Mouse (Mus musculus) heart, embryonic 11.5 days (tissue): ENCODE results near the gene Spc24. TPM values are rescaled to one million over a fixed set of nuclear protein-coding genes. Genes with fewer than 3 reads are reported as not detected.

Experiments used
- ATAC-seq: fragments of 200-750 bp; cut with Nextera tagmentation; replicated peaks from 2 replicates; pipeline ENCODE4 v1.8.0; 2017; ENCODE audit warnings: moderate library complexity; ENCODE audit not compliant: insufficient number of reproducible peaks, low FRiP score, low TSS enrichment
- H3K27ac ChIP-seq: fragments of 300-500 bp; sonication (generic); 2 replicates; pipeline ENCODE4 v1.5.1; 2014; ENCODE audit warnings: mild to moderate bottlenecking, low read depth, low read length
- H3K27me3 ChIP-seq: fragments of 300-500 bp; sonication (generic); 2 replicates; pipeline ENCODE4 v1.6.1; 2014; ENCODE audit warnings: mild to moderate bottlenecking, low read length, mixed read lengths; ENCODE audit not compliant: control insufficient read depth, insufficient read depth
- H3K36me3 ChIP-seq: fragments of 300-500 bp; sonication (generic); 2 replicates; pipeline ENCODE4 v1.6.1; 2014; ENCODE audit warnings: mild to moderate bottlenecking, low read length, moderate library complexity, mixed read lengths; ENCODE audit not compliant: control insufficient read depth, insufficient read depth
- H3K4me1 ChIP-seq: fragments of 300-500 bp; sonication (generic); 2 replicates; pipeline ENCODE4 v1.6.1; 2014; ENCODE audit warnings: low read length; ENCODE audit not compliant: control insufficient read depth, insufficient read depth
- H3K4me2 ChIP-seq: fragments of 300-500 bp; sonication (generic); 2 replicates; pipeline ENCODE4 v1.6.1; 2014; ENCODE audit warnings: mild to moderate bottlenecking, moderate library complexity
- H3K4me3 ChIP-seq: fragments of 300-500 bp; sonication (generic); 2 replicates; pipeline ENCODE4 v1.5.1; 2014; ENCODE audit warnings: low read depth, low read length
- H3K9ac ChIP-seq: fragments of 300-500 bp; sonication (generic); 2 replicates; pipeline ENCODE4 v1.6.1; 2014; ENCODE audit warnings: mild to moderate bottlenecking, low read depth, low read length, moderate library complexity
- H3K9me3 ChIP-seq: fragments of 300-500 bp; sonication (generic); replicated peaks from 2 replicates; pipeline ENCODE4 v1.6.1; 2016; ENCODE audit warnings: low read length; ENCODE audit not compliant: control insufficient read depth
- WGBS: fragments of 180-500 bp; shearing (Covaris S2); extraction: QIAGEN DNeasy Blood & Tissue Kit; methylation state at CpG from one replicate; pipeline ENCODE4 v1.1.7; 2014; ENCODE audit not compliant: insufficient replicate concordance; 5-methylcytosine and 5-hydroxymethylcytosine counted together
- polyA plus RNA-seq: library from polyadenylated mRNA; unstranded; fragments of >200 nt; fragmentation: Nextera tagmentation; extraction: Ambion mirVana; gene quantifications from 2 replicates; pipeline ENCODE4 v1.2.1, GENCODE M21; 2014

Gene Spc24
- polyA plus RNA-seq, 1 experiment from 2014 or later, result 103 TPM

- Histone ChIP-seq H3K4me2 (no peak overlapping the region), H3K27ac (no peak overlapping the region), H3K9me3 (no peaks in the 10 kb centered on the region), H3K9ac (no peak overlapping the region), H3K4me1 (peaks cover 8% of the 10 kb centered on the region), H3K36me3 (peaks cover 65% of the 10 kb centered on the region), H3K27me3 (no peaks in the 10 kb centered on the region), H3K4me3 (no peak overlapping the region)
- WGBS, result 97% methylated on average over 7 of the region's 7 CpGs
- no peak for ATAC-seq
Observed at GRCm38 (mm10) chr9:21733989-21734388, 26.1 kb downstream of the Spc24 start.

- ATAC-seq, result no peak
- H3K36me3 ChIP-seq, result peaks cover 60% of the 10 kb centered on the region
- WGBS, result 90% methylated on average over 17 of the region's 17 CpGs
Observed at GRCm38 (mm10) chr9:21733446-21733845, 26.7 kb downstream of the Spc24 start.

GRCm38 (mm10) chr9:21732288-21732687 is 27.8 kb downstream of the Spc24 start:
- Histone ChIP-seq H3K27ac (no peak overlapping the region), H3K4me1 (peaks cover 16% of the 10 kb centered on the region), H3K4me2 (no peak overlapping the region), H3K27me3 (no peaks in the 10 kb centered on the region), H3K36me3 (peaks cover 55% of the 10 kb centered on the region), H3K9ac (no peak overlapping the region), H3K9me3 (no peaks in the 10 kb centered on the region), H3K4me3 (no peak overlapping the region)
- no peak for ATAC-seq
- WGBS, result 95% methylated on average over 9 of the region's 9 CpGs

More at GRCm38 (mm10) chr9:21733446-21733845, 26.7 kb downstream of the Spc24 start:
- Histone ChIP-seq H3K9ac (no peak overlapping the region), H3K4me2 (no peak overlapping the region), H3K9me3 (no peaks in the 10 kb centered on the region), H3K27ac (no peak overlapping the region), H3K4me1 (peaks cover 12% of the 10 kb centered on the region), H3K27me3 (no peaks in the 10 kb centered on the region), H3K4me3 (no peak overlapping the region)

GRCm38 (mm10) chr9:21729264-21729663 is 30.8 kb downstream of the Spc24 start:
- Histone ChIP-seq H3K36me3 (peaks cover 30% of the 10 kb centered on the region), H3K27me3 (no peaks in the 10 kb centered on the region), H3K27ac (no peak overlapping the region), H3K4me1 (peaks cover 35% of the 10 kb centered on the region), H3K4me2 (no peak overlapping the region), H3K9ac (no peak overlapping the region), H3K9me3 (no peaks in the 10 kb centered on the region), H3K4me3 (no peak overlapping the region)
- ATAC-seq, result no peak
- 69% methylated on average over 7 of the region's 7 CpGs for WGBS

- H3K9ac ChIP-seq, result no peak overlapping the region
- 78% methylated on average over 10 of the region's 10 CpGs for WGBS
- peaks cover 35% of the 10 kb centered on the region for H3K4me1 ChIP-seq
- no peaks in the 10 kb centered on the region for H3K27me3 ChIP-seq
- no peaks in the 10 kb centered on the region for H3K9me3 ChIP-seq
- no peak overlapping the region for H3K27ac ChIP-seq
- no peak overlapping the region for H3K4me3 ChIP-seq
- H3K4me2 ChIP-seq, result no peak overlapping the region
- no peak for ATAC-seq
- peaks cover 21% of the 10 kb centered on the region for H3K36me3 ChIP-seq
Observed at GRCm38 (mm10) chr9:21728261-21728832, 31.8 kb downstream of the Spc24 start.

- Histone ChIP-seq H3K27me3 (no peaks in the 10 kb centered on the region), H3K36me3 (peaks cover 8% of the 10 kb centered on the region; the same call in 1 of the 2 replicates), H3K27ac (no peak overlapping the region), H3K9ac (peak overlapping the region; percentile 28), H3K9me3 (no peaks in the 10 kb centered on the region), H3K4me1 (peaks cover 35% of the 10 kb centered on the region), H3K4me3 (0 out of 2 replicates have a peak overlapping the region, but pooled peaks have one; percentile 14), H3K4me2 (peak overlapping the region; percentile 78)
- 63% methylated on average over 14 of the region's 14 CpGs for WGBS
- ATAC-seq, result no peak
Observed at GRCm38 (mm10) chr9:21726218-21726975, 33.7 kb downstream of the Spc24 start.

- WGBS, result 56% methylated on average over 23 of the region's 23 CpGs
- no peak for ATAC-seq
- Histone ChIP-seq H3K4me1 (peaks cover 40% of the 10 kb centered on the region), H3K36me3 (peaks cover 4% of the 10 kb centered on the region; the same call in 1 of the 2 replicates), H3K27ac (peak overlapping the region; percentile 97; the same call in 1 of the 2 replicates), H3K9me3 (no peaks in the 10 kb centered on the region), H3K27me3 (no peaks in the 10 kb centered on the region), H3K4me2 (peak overlapping the region; percentile 78), H3K4me3 (peak overlapping the region; percentile 84), H3K9ac (peak overlapping the region; percentile 85)
Observed at GRCm38 (mm10) chr9:21725224-21726121, 34.6 kb downstream of the Spc24 start.

GRCm38 (mm10) chr9:21724147-21724536 is 36.0 kb downstream of the Spc24 start:
- Histone ChIP-seq H3K27me3 (no peaks in the 10 kb centered on the region), H3K4me1 (peaks cover 33% of the 10 kb centered on the region), H3K27ac (peak overlapping the region; percentile 97), H3K9me3 (no peaks in the 10 kb centered on the region), H3K9ac (peak overlapping the region; percentile 85), H3K4me3 (peak overlapping the region; percentile 84), H3K4me2 (peak overlapping the region; percentile 78), H3K36me3 (0 out of 2 replicates have a peak, but pooled peaks cover 2% of the 10 kb centered on the region)
- 0% methylated on average over 18 of the region's 18 CpGs for WGBS
- peak; percentile 91 for ATAC-seq
